Mouse (Mus musculus) ES-E14 (cell line): ENCODE data around the gene Tomm20. TPM values are rescaled to one million over a fixed set of nuclear protein-coding genes. Genes with fewer than 3 reads are reported as not detected.

Source experiments
- DNase-seq: peaks from one replicate; pipeline ENCODE4 v3.0.0-alpha.2; 2013; ENCODE audit warnings: low read depth, low spot score
- H3K27ac ChIP-seq: 2 replicates; pipeline ENCODE4 v1.5.1; 2012; ENCODE audit warnings: low read depth, mild to moderate bottlenecking, low read length, moderate library complexity, mixed read lengths; ENCODE audit not compliant: poor library complexity, insufficient read depth, severe bottlenecking
- H3K36me3 ChIP-seq: 2 replicates; pipeline ENCODE4 v1.6.1; 2012; ENCODE audit warnings: mild to moderate bottlenecking, low read length, moderate library complexity, mixed read lengths; ENCODE audit not compliant: control insufficient read depth, poor library complexity, insufficient read depth, severe bottlenecking
- H3K4me1 ChIP-seq, 2 experiments: fragments of 150-350 bp in 1 of 2; sonication (generic) in 1 of 2; 2 replicates each; pipeline ENCODE4 v1.6.1; 2012; ENCODE audit warnings: low read length in 2 of 2, mild to moderate bottlenecking in 1 of 2, mixed read lengths in 1 of 2; ENCODE audit not compliant: control insufficient read depth in 2 of 2, insufficient read depth in 2 of 2, poor library complexity in 1 of 2
- H3K4me3 ChIP-seq, 2 experiments: fragments of 150-350 bp in 1 of 2; sonication (generic) in 1 of 2; 2 replicates each; pipeline ENCODE4 v1.5.1; 2012; ENCODE audit warnings: low read length in 2 of 2, low read depth in 1 of 2, mild to moderate bottlenecking in 1 of 2, mixed read lengths in 1 of 2; ENCODE audit not compliant: insufficient read depth in 1 of 2, poor library complexity in 1 of 2, severe bottlenecking in 1 of 2
- H3K9ac ChIP-seq: 2 replicates; pipeline ENCODE4 v1.6.1; 2012; ENCODE audit warnings: low read depth, mild to moderate bottlenecking, low read length, mixed read lengths; ENCODE audit not compliant: poor library complexity, insufficient read depth, severe bottlenecking
- H3K9me3 ChIP-seq: fragments of 150-350 bp; sonication (generic); 2 replicates; pipeline ENCODE4 v1.6.1; 2012; ENCODE audit warnings: low read depth, mild to moderate bottlenecking, low read length; ENCODE audit not compliant: control insufficient read depth, insufficient read depth
- CHD2 ChIP-seq: IDR thresholded peaks from 2 replicates; pipeline ENCODE4 v1.6.1; 2014; ENCODE audit warnings: mild to moderate bottlenecking, low read depth, low read length, inconsistent platforms
- HCFC1 ChIP-seq: IDR thresholded peaks from 2 replicates; pipeline ENCODE4 v1.6.1; 2012; ENCODE audit warnings: low read length, inconsistent platforms, borderline replicate concordance; ENCODE audit not compliant: insufficient read depth
- MAFK ChIP-seq: IDR thresholded peaks from 2 replicates; pipeline ENCODE4 v1.6.1; 2014; ENCODE audit warnings: mild to moderate bottlenecking, low read depth, low read length, inconsistent platforms; ENCODE audit not compliant: insufficient read depth
- ZC3H11A ChIP-seq: IDR thresholded peaks from 2 replicates; pipeline ENCODE4 v1.6.1; 2012; ENCODE audit warnings: low read depth, mild to moderate bottlenecking, inconsistent platforms, low read length, borderline replicate concordance
- ZNF384 ChIP-seq: IDR thresholded peaks from 2 replicates; pipeline ENCODE4 v1.6.1; 2012; ENCODE audit warnings: low read depth, low read length, inconsistent platforms
- in situ Hi-C, 2 experiments: fragments of 600-800 bp; cut with MboI; formaldehyde crosslinking; loops; one replicate each; pipeline ENCODE4 v1.15.1; 2025; ENCODE audit warnings: low sequenced_read_pairs in 2 of 2, inconsistent platforms in 1 of 2; ENCODE audit not compliant: unreplicated experiment in 2 of 2
- total RNA-seq: library from RNA; depleted of rRNA; stranded (reverse); fragments of 300-350 nt; gene quantifications from 2 replicates; pipeline ENCODE4 v1.2.3, GENCODE M21; 2012

Tomm20 gene
- total RNA-seq, 1 experiment, result 815 TPM

- Histone ChIP-seq H3K27ac (no peak overlapping the region), H3K9me3 (no peaks in the 10 kb centered on the region), H3K4me3 (no peak overlapping the region), H3K36me3 (no peaks in the 10 kb centered on the region), H3K4me1 (peaks cover 1 to 13% of the 10 kb centered on the region in 2 experiments; a peak in 2 of 4 replicates), H3K9ac (no peak overlapping the region)
- no peak for TF ChIP-seq MAFK
- no peak for TF ChIP-seq ZNF384
- TF ChIP-seq ZC3H11A, result no peak
- TF ChIP-seq HCFC1, result no peak
- no peak for TF ChIP-seq CHD2
- in situ Hi-C loops, result no loop called here
- no peak for DNase-seq
These were observed 31.1 kb upstream of the Tomm20 start for GRCm38 (mm10) chr8:126976608-126977348.

DNA sequence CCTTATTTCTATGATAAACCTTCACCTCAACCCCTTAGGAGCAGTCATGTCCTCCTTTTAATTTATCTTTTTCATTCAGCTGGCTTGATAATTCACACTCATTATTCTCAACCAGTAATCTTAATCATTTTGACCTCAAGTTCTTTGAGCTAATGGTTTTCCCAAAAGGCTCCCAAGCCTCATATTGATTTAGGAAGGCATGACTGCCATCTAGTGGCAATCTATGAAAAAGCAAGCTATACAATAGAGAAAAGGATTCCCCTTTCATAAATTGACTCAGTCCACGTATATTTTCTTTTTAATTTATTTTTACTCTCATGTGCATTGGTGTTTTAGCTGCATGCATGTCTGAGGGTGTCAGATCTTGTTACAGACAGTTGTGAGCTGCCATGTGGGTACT, 30.1 kb upstream of the Tomm20 start:
- H3K4me1 ChIP-seq, result peaks cover 1 to 13% of the 10 kb centered on the region in 2 experiments; a peak in 2 of 4 replicates
- in situ Hi-C loops, result no loop called here
- H3K9me3 ChIP-seq, result no peaks in the 10 kb centered on the region
- H3K27ac ChIP-seq, result no peak overlapping the region
- DNase-seq, result no peak
- H3K36me3 ChIP-seq, result no peaks in the 10 kb centered on the region
- peak; percentile 59; the same call in 1 of the 2 replicates for TF ChIP-seq ZC3H11A
- no peak for TF ChIP-seq ZNF384
- TF ChIP-seq HCFC1, result no peak
- no peak for TF ChIP-seq MAFK
- no peak for TF ChIP-seq CHD2
- no peak overlapping the region for H3K4me3 ChIP-seq
- H3K9ac ChIP-seq, result no peak overlapping the region

DNA sequence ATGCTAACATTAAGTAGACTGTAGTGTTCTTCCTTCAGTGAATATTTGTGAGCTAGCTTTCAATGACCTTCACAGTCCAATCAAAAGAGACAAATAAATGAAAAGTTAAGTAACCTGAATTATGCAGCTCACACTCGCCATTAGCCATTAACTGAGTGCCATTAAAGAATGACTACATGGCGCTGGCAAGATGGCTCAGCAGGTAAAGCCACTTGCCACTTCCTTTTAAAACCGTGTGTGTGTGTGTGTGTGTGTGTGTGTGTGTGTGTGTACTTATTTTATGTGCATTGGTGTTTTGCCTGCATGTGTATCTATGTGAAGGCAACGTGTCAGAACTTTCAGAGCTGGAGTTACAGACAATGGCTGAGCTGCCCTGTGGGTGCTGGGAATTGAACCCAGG, 28.9 kb upstream of the Tomm20 start:
- no peak overlapping the region for H3K4me3 ChIP-seq
- no peak overlapping the region for H3K27ac ChIP-seq
- H3K4me1 ChIP-seq, result peaks cover 1 to 13% of the 10 kb centered on the region in 2 experiments; a peak in 2 of 4 replicates
- H3K9ac ChIP-seq, result no peak overlapping the region
- DNase-seq, result no peak
- no peaks in the 10 kb centered on the region for H3K36me3 ChIP-seq
- H3K9me3 ChIP-seq, result no peaks in the 10 kb centered on the region
- in situ Hi-C loops, result no loop called here
- TF ChIP-seq MAFK (no peak), HCFC1 (no peak), ZNF384 (no peak), CHD2 (no peak), ZC3H11A (no peak)

GRCm38 (mm10) chr8:126973686-126974265, 28.1 kb upstream of the Tomm20 start:
- Histone ChIP-seq H3K36me3 (peaks cover 5% of the 10 kb centered on the region; the same call in 1 of the 2 replicates), H3K4me3 (no peak overlapping the region), H3K4me1 (peaks cover 0 to 19% of the 10 kb centered on the region in 2 experiments; a peak in 2 of 4 replicates), H3K9ac (no peak overlapping the region), H3K9me3 (no peaks in the 10 kb centered on the region), H3K27ac (no peak overlapping the region)
- TF ChIP-seq HCFC1, result no peak
- no peak for TF ChIP-seq MAFK
- no peak for TF ChIP-seq CHD2
- no peak for TF ChIP-seq ZC3H11A
- no peak for TF ChIP-seq ZNF384
- in situ Hi-C loops, result no loop called here
- no peak for DNase-seq
